16 mouse cellular contexts compared by ENCODE assay signal in the genomic region with DNA sequence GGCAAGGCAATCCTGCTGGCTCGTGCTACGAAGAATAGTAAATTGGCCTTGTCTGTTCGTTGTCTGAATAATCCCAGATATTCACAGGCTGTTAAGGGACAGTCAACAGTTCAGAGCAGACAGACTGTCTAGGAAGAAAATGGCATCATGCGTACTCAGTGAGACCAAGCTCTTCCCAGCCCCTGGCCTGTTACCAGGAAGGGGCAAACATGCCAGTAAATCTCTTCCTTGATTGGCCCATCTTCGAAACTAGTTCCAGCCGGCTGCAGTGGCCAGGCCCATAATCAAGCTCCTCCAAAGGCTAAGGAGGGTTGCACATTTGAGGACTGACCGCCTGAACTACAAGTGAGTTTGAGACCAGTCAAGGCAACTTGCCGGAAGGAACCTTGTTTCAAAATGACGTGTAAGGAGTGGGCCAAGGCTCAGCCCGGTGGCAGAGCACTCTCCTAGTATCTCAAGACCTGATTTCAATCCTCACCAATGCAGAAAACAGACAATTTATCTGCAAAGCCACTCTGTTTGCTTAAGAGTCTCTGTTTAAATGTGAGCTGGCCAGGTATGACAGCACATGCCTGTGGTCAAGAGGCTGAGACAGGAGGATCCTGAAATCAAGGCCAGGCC.
"Had no signal": no experiment of that assay in that cellular context is flagged by ENCODE, and none has a peak within 500 bp of the region (broad histone marks: within the 10 kb centered on the region; RNA-seq: fewer than 3 reads in every experiment).

No protein-coding gene starts in this region.

- ATAC-seq: lung, postnatal 0 days had no signal

- H3K9me3 ChIP-seq: liver, embryonic 15.5 days; midbrain, embryonic 10.5 days; neural tube, embryonic 12.5 days; stomach, embryonic 15.5 days had no signal

- H3K4me2 ChIP-seq: liver, embryonic 11.5 days; liver, embryonic 15.5 days; neural tube, embryonic 12.5 days; stomach, embryonic 15.5 days had no signal

- H3K27ac ChIP-seq: liver, embryonic 15.5 days; midbrain, embryonic 10.5 days; neural tube, embryonic 12.5 days; stomach, embryonic 15.5 days had no signal

- H3K9ac ChIP-seq: liver, embryonic 15.5 days; neural tube, embryonic 12.5 days; stomach, embryonic 15.5 days had no signal

- H3K4me3 ChIP-seq: liver, embryonic 15.5 days; midbrain, embryonic 10.5 days; neural tube, embryonic 12.5 days; stomach, embryonic 15.5 days had no signal

- DNase-seq: kidney, adult 8-10 months; kidney, postnatal 25 days; lung, adult 2 months; lung, postnatal 4 days; midbrain, embryonic 14.5 days; retina, postnatal 1 day; right cerebral cortex, postnatal 4 days; spleen, adult 18-20 months; thymus, adult 2 months; thymus, postnatal 4 days had no signal

- H3K27me3 ChIP-seq: liver, embryonic 15.5 days; neural tube, embryonic 12.5 days; stomach, embryonic 15.5 days had no signal

- H3K4me1 ChIP-seq: neural tube, embryonic 12.5 days; stomach, embryonic 15.5 days had no signal

- H3K36me3 ChIP-seq: liver, embryonic 15.5 days; stomach, embryonic 15.5 days had no signal
